In genomic region chr11:29673359-29673758, GRCm38 (mm10) we compare ENCODE assay signal across 21 mouse cellular contexts. TPM values are rescaled to one million over a fixed set of nuclear protein-coding genes. Genes with fewer than 3 reads are reported as not detected.
A peak's percentile ranks its signal among the peaks of the same experiment; 100 is the strongest.
DNase-seq lines count a peak whose midpoint lies in the region; ATAC-seq and TF ChIP-seq lines count a peak whose summit lies in the region.
"Had no signal": no experiment of that assay in that cellular context is flagged by ENCODE, and none has a peak within 500 bp of the region (broad histone marks: within the 10 kb centered on the region; RNA-seq: fewer than 3 reads in every experiment).

No protein-coding gene starts in this region.

- WGBS in heart, embryonic 15.5 days = 62% methylated on average over 2 of the region's 2 CpGs
- 62% methylated on average over 2 of the region's 2 CpGs for WGBS in liver, embryonic 11.5 days
- WGBS in liver, postnatal 0 days (ENCODE audit: insufficient replicate concordance) = 53% methylated on average over 2 of the region's 2 CpGs

- peak overlapping the region; percentile 1 for H3K27ac ChIP-seq in heart, embryonic 15.5 days
- no peak overlapping the region for H3K27ac ChIP-seq in liver, embryonic 11.5 days (ENCODE audit: low read depth, low read length)
- no peak overlapping the region for H3K27ac ChIP-seq in liver, postnatal 0 days (ENCODE audit: low read depth)
- H3K27ac ChIP-seq: forebrain, embryonic 10.5 days; hindbrain, embryonic 12.5 days; kidney, postnatal 0 days; limb, embryonic 13.5 days; macrophage; neural tube, embryonic 15.5 days had no signal

- TF ChIP-seq CTCF in liver, postnatal 0 days (IDR thresholded peaks at IDR 0.05; ENCODE audit: low read depth) = no peak

- H3K4me1 ChIP-seq in heart, embryonic 15.5 days (replicated peaks) = no peaks in the 10 kb centered on the region
- no peaks in the 10 kb centered on the region for H3K4me1 ChIP-seq in liver, embryonic 11.5 days (replicated peaks; ENCODE audit: control insufficient read depth, insufficient read depth, low read length)
- no peaks in the 10 kb centered on the region for H3K4me1 ChIP-seq in liver, postnatal 0 days (ENCODE audit: insufficient read depth)
- H3K4me1 ChIP-seq: forebrain, embryonic 10.5 days; hindbrain, embryonic 12.5 days; limb, embryonic 13.5 days; neural tube, embryonic 15.5 days had no signal

- H3K4me3 ChIP-seq in heart, embryonic 15.5 days = no peak overlapping the region
- no peak overlapping the region for H3K4me3 ChIP-seq in liver, embryonic 11.5 days (ENCODE audit: low read depth, low read length)
- no peak overlapping the region for H3K4me3 ChIP-seq in liver, postnatal 0 days (ENCODE audit: low read depth, low read length)
- H3K4me3 ChIP-seq: forebrain, embryonic 10.5 days; hindbrain, embryonic 12.5 days; limb, embryonic 13.5 days; neural tube, embryonic 15.5 days had no signal

- H3K9ac ChIP-seq in heart, embryonic 15.5 days = no peak overlapping the region
- no peak overlapping the region for H3K9ac ChIP-seq in liver, embryonic 11.5 days (ENCODE audit: low read depth, low read length)
- H3K9ac ChIP-seq in liver, postnatal 0 days (replicated peaks) = no peak overlapping the region
- H3K9ac ChIP-seq: forebrain, postnatal 0 days; hindbrain, embryonic 12.5 days; limb, embryonic 13.5 days; neural tube, embryonic 15.5 days had no signal

- no peaks in the 10 kb centered on the region for H3K9me3 ChIP-seq in heart, embryonic 15.5 days (replicated peaks)
- H3K9me3 ChIP-seq in liver, embryonic 11.5 days (ENCODE audit: control insufficient read depth, low read length) = no peaks in the 10 kb centered on the region
- H3K9me3 ChIP-seq in liver, postnatal 0 days (ENCODE audit: low read length) = no peaks in the 10 kb centered on the region
- H3K9me3 ChIP-seq: hindbrain, embryonic 12.5 days; limb, embryonic 13.5 days; neural tube, embryonic 15.5 days had no signal

- H3K4me2 ChIP-seq in heart, embryonic 15.5 days = no peak overlapping the region
- H3K4me2 ChIP-seq in liver, embryonic 11.5 days = no peak overlapping the region
- H3K4me2 ChIP-seq in liver, postnatal 0 days (ENCODE audit: low read depth, low read length) = no peak overlapping the region
- H3K4me2 ChIP-seq: hindbrain, embryonic 12.5 days; limb, embryonic 13.5 days; midbrain, embryonic 11.5 days; neural tube, embryonic 15.5 days had no signal

- no peaks in the 10 kb centered on the region for H3K36me3 ChIP-seq in heart, embryonic 15.5 days
- no peaks in the 10 kb centered on the region for H3K36me3 ChIP-seq in liver, embryonic 11.5 days (ENCODE audit: control insufficient read depth, insufficient read depth, low read length)
- no peaks in the 10 kb centered on the region for H3K36me3 ChIP-seq in liver, postnatal 0 days (replicated peaks; ENCODE audit: insufficient read depth, low read length)
- H3K36me3 ChIP-seq: forebrain, embryonic 10.5 days; hindbrain, embryonic 12.5 days; limb, embryonic 13.5 days; neural tube, embryonic 15.5 days had no signal

- no peak for DNase-seq in heart, adult 9 months (ENCODE audit: low spot score in 2 of 2)
- DNase-seq in liver, embryonic 11.5 days (ENCODE audit: low spot score) = no peak
- no peak for DNase-seq in liver, postnatal 0 days
- peak; percentile 70 for DNase-seq in brain, adult 2 months (ENCODE audit: low read depth, low spot score)
- DNase-seq: cerebellum, adult 18-20 months; cerebellum, postnatal 14 days; forebrain, postnatal 0 days; heart, postnatal 14 days; kidney, adult 2 months had no signal

- no peaks in the 10 kb centered on the region for H3K27me3 ChIP-seq in heart, embryonic 15.5 days
- no peaks in the 10 kb centered on the region for H3K27me3 ChIP-seq in liver, embryonic 11.5 days (replicated peaks; ENCODE audit: control insufficient read depth, insufficient read depth, low read length)
- no peaks in the 10 kb centered on the region for H3K27me3 ChIP-seq in liver, postnatal 0 days (ENCODE audit: insufficient read depth, low read length)
- H3K27me3 ChIP-seq: hindbrain, embryonic 12.5 days; limb, embryonic 13.5 days; neural tube, embryonic 15.5 days; Patski had no signal

- no peak for ATAC-seq in heart, embryonic 15.5 days (replicated peaks; ENCODE audit: insufficient number of reproducible peaks, insufficient read depth, low FRiP score, low read depth)
- peak; percentile 31; the same call in 1 of the 2 replicates for ATAC-seq in liver, embryonic 11.5 days (replicated peaks; ENCODE audit: low FRiP score)
- ATAC-seq in liver, postnatal 0 days = no peak
- ATAC-seq in megakaryocyte-erythroid progenitor cell, adult 5-6 weeks (replicated peaks; ENCODE audit: low FRiP score, low TSS enrichment, poor library complexity, severe bottlenecking) = peak; percentile 75
- ATAC-seq in cerebellum, adult (ENCODE audit: insufficient number of reproducible peaks, low FRiP score, low TSS enrichment) = no peak
- ATAC-seq: forebrain, postnatal 0 days; lung, postnatal 0 days; Patski had no signal

- TF ChIP-seq EP300 in liver, postnatal 0 days (IDR thresholded peaks at IDR 0.05; ENCODE audit: low read depth) = no peak

RNA-seq across cellular contexts. Expression of gene Rtn4, which starts 19.4 kb away (rescaled TPM):
- 57.4 and 59.5 TPM in 2 replicates for polyA plus RNA-seq in heart, embryonic 15.5 days (2015; fragmentation: Nextera tagmentation; extraction: Ambion mirVana)
- polyA plus RNA-seq in liver, embryonic 11.5 days (2014; fragmentation: Nextera tagmentation; extraction: Ambion mirVana) = 23.4 and 24.6 TPM in 2 replicates
- polyA plus RNA-seq in liver, postnatal 0 days (2015; fragmentation: Nextera tagmentation; extraction: Ambion mirVana) = 57.1 and 59.3 TPM in 2 replicates
- total RNA-seq in megakaryocyte-erythroid progenitor cell, adult 5-6 weeks (2014; fragmentation: Nextera tagmentation) = 40.9 and 53.2 TPM in 2 replicates
- 55.1 and 85.9 TPM in 2 replicates for total RNA-seq in megakaryocyte-erythroid progenitor cell, adult 5-6 weeks (2017)

Comparison
In these comparisons a context has a peak if more than half of its experiments do, and no peak if none do; other contexts are left out.
1. ATAC-seq: peak in liver, embryonic 11.5 days (single experiment) and megakaryocyte-erythroid progenitor cell, adult 5-6 weeks (single experiment); none in heart, embryonic 15.5 days (single experiment), liver, postnatal 0 days (single experiment) and cerebellum, adult (single experiment).